Mouse (Mus musculus) ES-Bruce4 (cell line): ENCODE measurements around the gene Olfr353.

Source experiments
- CTCF ChIP-seq: IDR thresholded peaks from one replicate; pipeline ENCODE4 v1.8.1; 2011; ENCODE audit warnings: low read depth, low read length
- EP300 ChIP-seq: IDR thresholded peaks from 2 replicates; pipeline ENCODE4 v1.6.1; 2011; ENCODE audit warnings: low read depth, low read length; ENCODE audit not compliant: insufficient read depth
- POLR2A ChIP-seq: IDR thresholded peaks from one replicate; pipeline ENCODE4 v1.8.1; 2011; ENCODE audit warnings: low read length; ENCODE audit not compliant: insufficient read depth

- TF ChIP-seq CTCF = no peak
- TF ChIP-seq POLR2A = no peak
- no peak for TF ChIP-seq EP300
Measured at GRCm38 (mm10) chr2:36936821-36937220, 44.1 kb upstream of the Olfr353 start, which contains the start of gene Olfr356.
